Mouse (Mus musculus): ENCODE results near the gene Smu1. TPM values are rescaled to one million over a fixed set of nuclear protein-coding genes. Genes with fewer than 3 reads are reported as not detected.
A peak's percentile ranks its signal among the peaks of the same experiment; 100 is the strongest.

Smu1 gene
- polyA plus RNA-seq, 1 experiment from 2014 or later, result 56.8 TPM

DNA sequence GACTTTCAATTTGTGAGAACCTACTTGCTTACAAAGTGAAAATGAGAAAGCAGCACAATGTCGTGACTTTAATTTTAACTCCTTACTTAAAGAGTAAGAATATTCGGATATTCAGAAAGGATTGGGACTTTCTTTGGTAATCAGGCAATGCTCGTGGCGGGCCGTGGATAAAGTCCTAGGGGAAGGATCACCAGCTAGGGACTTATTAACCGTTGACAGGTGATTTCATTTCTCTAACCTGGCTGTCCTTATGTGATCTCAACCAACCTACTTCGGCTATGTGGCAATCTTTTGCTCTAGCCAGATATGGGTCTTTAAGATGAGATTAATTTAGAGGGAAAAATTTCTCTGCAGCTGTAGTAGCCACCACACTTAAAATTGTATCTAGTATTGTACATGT lies 32.6 kb downstream of the Smu1 start:
- ATAC-seq (no peak), DNase-seq (no peak)
- H3K27ac ChIP-seq (ENCODE audit: low read depth), result peak overlapping the region; percentile 7; the same call in 1 of the 2 replicates
- H3K27me3 ChIP-seq (ENCODE audit: insufficient read depth, low read length), result no peaks in the 10 kb centered on the region
- peaks cover 25% of the 10 kb centered on the region for H3K4me1 ChIP-seq (ENCODE audit: insufficient read depth)
- WGBS (ENCODE audit: insufficient replicate concordance), result 66% methylated on average over 7 of the region's 7 CpGs
- no peaks in the 10 kb centered on the region for H3K9me3 ChIP-seq (ENCODE audit: low read length)
- no peak overlapping the region for H3K4me3 ChIP-seq (ENCODE audit: low read depth, low read length)
- peaks cover 31% of the 10 kb centered on the region for H3K36me3 ChIP-seq (replicated peaks; ENCODE audit: insufficient read depth, low read length)
- no peak overlapping the region for H3K9ac ChIP-seq (replicated peaks)
- TF ChIP-seq CTCF (IDR thresholded peaks at IDR 0.05; ENCODE audit: low read depth) (no peak), EP300 (IDR thresholded peaks at IDR 0.05; ENCODE audit: low read depth) (no peak)
- H3K4me2 ChIP-seq (ENCODE audit: low read depth, low read length), result peak overlapping the region; percentile 72

- H3K27ac ChIP-seq (ENCODE audit: low read depth), result peak overlapping the region; percentile 97
These were observed 34.8 kb downstream of the Smu1 start for GRCm38 (mm10) chr4:40722687-40723460.

DNA sequence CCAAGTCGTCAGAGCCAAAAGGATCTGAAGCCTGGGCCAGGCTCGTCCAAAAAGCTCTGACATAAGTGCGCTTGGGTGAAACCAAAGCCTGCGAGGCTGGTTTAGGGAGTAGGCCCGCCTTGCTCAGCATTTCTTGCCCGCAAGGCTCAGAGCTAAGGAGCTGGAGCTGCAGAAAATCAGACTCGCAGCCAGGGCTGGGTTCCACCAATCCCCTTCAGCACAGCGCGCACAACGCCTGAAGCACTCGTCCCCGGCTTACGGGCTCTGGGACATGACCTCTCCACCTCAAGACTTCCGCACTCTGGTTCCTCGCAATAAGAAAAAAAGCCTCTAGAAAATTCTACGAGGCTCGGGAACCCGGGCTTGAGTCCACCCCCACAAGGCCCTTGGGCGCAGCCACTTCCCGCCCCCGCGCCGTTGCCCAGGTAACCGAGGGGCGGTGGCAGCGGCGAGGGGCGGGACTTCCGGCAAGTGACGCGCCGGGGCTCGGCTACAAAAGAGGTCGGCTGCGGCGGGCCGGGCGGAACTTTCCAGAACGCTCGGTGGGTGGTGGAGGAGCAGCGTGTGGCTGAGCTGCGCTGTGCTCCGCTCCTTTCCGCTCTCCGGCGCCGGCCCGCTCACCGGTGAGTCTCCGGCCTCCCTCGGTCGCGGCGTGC lies 35.6 kb downstream of the Smu1 start, which contains the start of gene Dnaja1:
Gene Dnaja1, plus strand, starts transcription at position 140 of the 656 bp plus-strand sequence.
- Histone ChIP-seq H3K27me3 (ENCODE audit: insufficient read depth, low read length) (no peaks in the 10 kb centered on the region), H3K9me3 (ENCODE audit: low read length) (no peaks in the 10 kb centered on the region), H3K36me3 (replicated peaks; ENCODE audit: insufficient read depth, low read length) (peaks cover 7% of the 10 kb centered on the region), H3K4me1 (ENCODE audit: insufficient read depth) (peaks cover 24% of the 10 kb centered on the region), H3K4me3 (ENCODE audit: low read depth, low read length) (peak within 1 kb of the TSS; percentile 81), H3K4me2 (ENCODE audit: low read depth, low read length) (peak within 1 kb of the TSS; percentile 72), H3K9ac (replicated peaks) (peak within 1 kb of the TSS; percentile 97), H3K27ac (ENCODE audit: low read depth) (peak within 1 kb of the TSS; percentile 97)
- under 1% methylated on average over 52 of the region's 54 CpGs for WGBS (ENCODE audit: insufficient replicate concordance)
- DNase-seq (peak; percentile 98), ATAC-seq (peak; percentile 89)
- TF ChIP-seq EP300 (IDR thresholded peaks at IDR 0.05; ENCODE audit: low read depth), result no peak
- TF ChIP-seq CTCF (IDR thresholded peaks at IDR 0.05; ENCODE audit: low read depth), result no peak

More at GRCm38 (mm10) chr4:40722687-40723460, 34.8 kb downstream of the Smu1 start:
- Histone ChIP-seq H3K9ac (replicated peaks) (peak overlapping the region; percentile 97), H3K27me3 (ENCODE audit: insufficient read depth, low read length) (no peaks in the 10 kb centered on the region), H3K9me3 (ENCODE audit: low read length) (no peaks in the 10 kb centered on the region), H3K36me3 (replicated peaks; ENCODE audit: insufficient read depth, low read length) (peaks cover 12% of the 10 kb centered on the region), H3K4me2 (ENCODE audit: low read depth, low read length) (peak overlapping the region; percentile 72), H3K4me3 (ENCODE audit: low read depth, low read length) (peak overlapping the region; percentile 81), H3K4me1 (ENCODE audit: insufficient read depth) (peaks cover 25% of the 10 kb centered on the region)
- ATAC-seq (peak; percentile 70), DNase-seq (peak; percentile 81)
- WGBS (ENCODE audit: insufficient replicate concordance), result 2% methylated on average over 43 of the region's 62 CpGs
- TF ChIP-seq EP300 (IDR thresholded peaks at IDR 0.05; ENCODE audit: low read depth) (no peak), CTCF (IDR thresholded peaks at IDR 0.05; ENCODE audit: low read depth) (no peak)

DNA sequence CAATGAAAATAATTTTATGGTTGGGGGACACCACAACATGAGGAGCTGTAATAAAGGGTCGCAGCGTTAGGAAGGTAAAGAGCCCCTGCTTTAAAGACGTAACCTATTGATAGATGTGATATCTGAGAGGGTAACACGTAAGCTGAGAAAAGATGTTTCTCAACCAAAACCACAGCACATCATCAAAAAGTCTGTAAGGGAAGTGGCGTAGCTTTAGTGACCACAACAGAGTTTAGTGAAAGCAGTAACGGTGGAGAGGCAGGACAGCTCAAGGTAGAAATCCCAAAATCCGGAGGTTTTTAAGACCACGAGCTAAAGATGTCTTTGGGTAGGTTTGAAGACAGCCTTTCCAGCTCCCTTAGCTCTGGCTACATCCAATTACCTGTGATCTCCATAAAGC lies 36.8 kb downstream of the Smu1 start:
- no peak for ATAC-seq
- H3K9me3 ChIP-seq (ENCODE audit: low read length), result no peaks in the 10 kb centered on the region
- H3K27me3 ChIP-seq (ENCODE audit: insufficient read depth, low read length), result no peaks in the 10 kb centered on the region
- H3K4me2 ChIP-seq (ENCODE audit: low read depth, low read length), result peak overlapping the region; percentile 72
- no peaks in the 10 kb centered on the region; the same call in 1 of the 2 replicates for H3K36me3 ChIP-seq (replicated peaks; ENCODE audit: insufficient read depth, low read length)
- no peak for DNase-seq
- no peak overlapping the region for H3K9ac ChIP-seq (replicated peaks)
- no peak for TF ChIP-seq CTCF (IDR thresholded peaks at IDR 0.05; ENCODE audit: low read depth)
- TF ChIP-seq EP300 (IDR thresholded peaks at IDR 0.05; ENCODE audit: low read depth), result no peak
- H3K4me1 ChIP-seq (ENCODE audit: insufficient read depth), result peaks cover 23% of the 10 kb centered on the region
- 66% methylated on average over 8 of the region's 8 CpGs for WGBS (ENCODE audit: insufficient replicate concordance)
- H3K4me3 ChIP-seq (ENCODE audit: low read depth, low read length), result no peak overlapping the region
- H3K27ac ChIP-seq (ENCODE audit: low read depth), result peak overlapping the region; percentile 97

DNA sequence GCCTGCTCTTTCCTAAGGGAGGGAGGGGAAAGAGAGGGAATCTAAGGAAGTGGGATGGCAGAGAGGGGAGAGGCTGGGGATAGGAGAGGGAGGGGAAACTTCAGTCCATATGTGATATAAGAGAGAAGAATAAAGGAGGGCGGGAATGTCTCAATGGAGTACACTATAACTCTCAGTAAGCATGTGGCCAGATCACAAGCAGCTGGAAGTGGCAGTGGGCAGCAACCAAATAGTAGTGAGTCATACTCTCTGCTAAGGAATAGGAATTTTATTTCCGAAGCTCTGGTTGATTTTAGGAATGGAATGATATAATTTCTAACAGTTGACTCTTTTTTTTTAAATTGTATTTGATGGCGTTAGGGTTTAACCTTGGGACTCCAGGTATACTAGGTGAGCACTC lies 40.6 kb downstream of the Smu1 start:
- DNase-seq, result no peak
- no peaks in the 10 kb centered on the region for H3K27me3 ChIP-seq (ENCODE audit: insufficient read depth, low read length)
- WGBS (ENCODE audit: insufficient replicate concordance), result 89% methylated on average over 3 of the region's 3 CpGs

DNA sequence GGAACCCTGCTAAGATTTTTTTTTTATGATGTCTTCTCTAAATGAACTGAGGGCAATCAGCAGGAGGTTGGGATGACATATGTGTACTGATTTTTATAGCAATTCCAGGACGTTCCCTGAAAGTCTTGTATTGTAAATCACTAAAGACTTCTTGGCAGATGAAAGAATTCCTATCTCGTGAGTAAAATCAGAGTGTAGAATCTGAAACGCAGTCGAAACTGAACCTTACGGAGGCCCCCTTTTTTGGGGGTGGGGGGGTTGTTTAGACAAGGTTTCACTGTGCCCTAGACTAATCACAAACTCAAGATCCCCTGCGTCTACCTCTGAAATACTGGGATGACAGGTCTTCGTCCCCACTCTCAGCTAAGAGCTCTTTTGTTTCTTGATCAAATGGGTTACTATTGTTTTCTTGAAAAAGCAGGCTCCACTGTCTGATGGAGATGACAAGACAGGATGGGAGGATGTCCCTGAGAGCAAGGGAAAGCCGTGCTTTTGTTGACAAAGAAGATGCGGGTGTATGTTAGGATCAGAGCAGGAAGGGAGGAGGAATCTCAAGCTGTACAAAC lies 53.9 kb downstream of the Smu1 start:
- DNase-seq (no peak), ATAC-seq (no peak)
- H3K27me3 ChIP-seq (ENCODE audit: insufficient read depth, low read length), result no peaks in the 10 kb centered on the region
- no peak for TF ChIP-seq EP300 (IDR thresholded peaks at IDR 0.05; ENCODE audit: low read depth)
- TF ChIP-seq CTCF (IDR thresholded peaks at IDR 0.05; ENCODE audit: low read depth), result no peak
- peak overlapping the region; percentile 98 for H3K27ac ChIP-seq (ENCODE audit: low read depth)
- peak overlapping the region; percentile 89 for H3K4me2 ChIP-seq (ENCODE audit: low read depth, low read length)
- H3K4me1 ChIP-seq (ENCODE audit: insufficient read depth), result peaks cover 39% of the 10 kb centered on the region
- H3K9ac ChIP-seq (replicated peaks), result peak overlapping the region; percentile 73
- no peaks in the 10 kb centered on the region for H3K9me3 ChIP-seq (ENCODE audit: low read length)
- no peaks in the 10 kb centered on the region for H3K36me3 ChIP-seq (replicated peaks; ENCODE audit: insufficient read depth, low read length)
- peak overlapping the region; percentile 71 for H3K4me3 ChIP-seq (ENCODE audit: low read depth, low read length)
- 35% methylated on average over 9 of the region's 9 CpGs for WGBS (ENCODE audit: insufficient replicate concordance)

More for the DNA sequence above, 40.6 kb downstream of the Smu1 start:
- H3K36me3 ChIP-seq (replicated peaks; ENCODE audit: insufficient read depth, low read length), result no peaks in the 10 kb centered on the region
- H3K4me2 ChIP-seq (ENCODE audit: low read depth, low read length), result no peak overlapping the region
- H3K4me3 ChIP-seq (ENCODE audit: low read depth, low read length), result no peak overlapping the region
- TF ChIP-seq CTCF (IDR thresholded peaks at IDR 0.05; ENCODE audit: low read depth) (no peak), EP300 (IDR thresholded peaks at IDR 0.05; ENCODE audit: low read depth) (no peak)
- no peak overlapping the region for H3K27ac ChIP-seq (ENCODE audit: low read depth)
- H3K9ac ChIP-seq (replicated peaks), result no peak overlapping the region
- ATAC-seq, result no peak
- no peaks in the 10 kb centered on the region for H3K9me3 ChIP-seq (ENCODE audit: low read length)
- H3K4me1 ChIP-seq (ENCODE audit: insufficient read depth), result peaks cover 12% of the 10 kb centered on the region
